Mouse (Mus musculus) R1 (cell line): Measurements from ENCODE around the gene Derl3.

Experiments used
- DNase-seq: peaks from one replicate; pipeline ENCODE4 v3.0.0-alpha.2; 2018; ENCODE audit warnings: low read depth, low spot score

Gene Derl3

GRCm38 (mm10) chr10:75913013-75913589 lies 19.9 kb downstream of the Derl3 start:
- DNase-seq, result no peak

DNA sequence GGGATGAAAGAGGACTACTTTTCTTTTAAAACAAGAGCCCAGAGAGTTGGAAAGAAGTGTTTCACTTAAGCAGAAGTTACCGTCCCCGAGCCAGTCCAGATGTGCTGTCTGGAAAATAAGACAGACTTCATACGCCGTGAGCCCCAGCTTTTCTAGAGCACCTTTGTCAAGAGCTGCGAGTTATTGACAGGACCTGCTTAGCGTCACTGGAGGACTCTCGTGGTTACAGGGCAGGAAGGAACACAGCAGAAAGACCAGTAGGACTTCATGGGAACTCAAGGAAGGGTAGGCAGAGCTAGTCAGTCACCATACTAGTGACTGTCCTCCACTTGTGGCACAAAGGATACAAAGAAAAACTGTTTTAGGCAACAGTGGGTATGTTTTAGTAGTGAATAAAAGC lies 22.3 kb downstream of the Derl3 start:
- no peak for DNase-seq

- DNase-seq, result no peak
These were observed 23.6 kb downstream of the Derl3 start for GRCm38 (mm10) chr10:75916840-75917239.

DNA sequence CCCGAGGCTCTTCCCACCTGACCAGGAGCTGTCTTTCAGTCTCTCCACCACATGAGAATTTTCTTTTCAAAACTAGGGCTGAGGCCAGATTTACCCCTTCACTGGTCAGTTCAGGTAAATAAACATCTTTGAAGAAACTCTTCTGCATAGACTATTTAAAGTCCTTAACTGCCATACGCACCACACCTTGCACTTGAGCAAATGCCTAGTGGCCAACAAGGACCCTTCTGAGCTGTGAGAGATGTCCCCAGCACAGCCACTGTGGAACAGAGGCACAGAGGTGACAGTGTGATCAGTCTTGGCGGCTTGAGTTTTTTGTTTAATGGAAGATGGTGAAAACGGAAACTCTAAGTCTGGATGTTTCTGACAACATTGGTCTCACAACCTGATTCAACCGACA lies 25.8 kb downstream of the Derl3 start:
- no peak for DNase-seq

DNA sequence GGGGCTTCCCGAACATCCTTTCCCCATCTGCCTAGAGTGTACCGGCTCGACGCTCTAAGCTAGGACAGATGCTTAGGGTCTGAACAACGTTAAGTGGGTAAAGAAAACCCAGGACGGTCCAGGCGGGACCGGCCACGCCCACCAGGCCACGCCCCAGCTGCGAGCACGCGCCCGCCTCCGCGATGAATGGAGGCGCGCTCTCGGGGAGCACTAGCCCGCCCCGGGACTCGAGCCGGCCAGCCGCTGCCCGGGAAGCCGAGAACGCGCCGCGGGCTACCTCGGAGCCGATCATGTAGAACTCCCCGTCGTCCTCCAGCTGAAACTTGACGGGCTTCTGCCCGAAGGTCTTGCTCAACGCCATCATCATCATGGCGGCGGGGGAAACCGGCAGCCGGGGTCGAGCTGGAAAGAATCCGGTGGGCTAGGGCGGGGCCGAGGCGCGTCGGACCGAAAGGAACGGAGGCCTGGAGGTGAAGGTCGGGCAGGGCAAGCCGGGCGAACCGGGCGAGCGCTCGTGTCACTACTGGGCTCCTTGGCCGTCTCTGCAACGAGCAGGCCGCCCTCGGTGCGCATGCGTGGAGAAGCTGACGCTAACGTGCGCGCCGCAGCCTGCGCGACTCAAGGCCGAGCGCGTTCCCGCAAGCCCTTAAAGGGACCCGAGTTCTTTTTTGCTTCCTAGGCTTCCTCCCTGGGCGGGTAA lies 28.0 kb downstream of the Derl3 start, which contains the start of gene Smarcb1:
TSS of gene Smarcb1 (minus strand) at position 592 of the 700 bp plus-strand sequence.
- DNase-seq, result peak; percentile 94

GRCm38 (mm10) chr10:75921726-75922560 lies 28.7 kb downstream of the Derl3 start:
- no peak for DNase-seq

GRCm38 (mm10) chr10:75924324-75924723 lies 31.1 kb downstream of the Derl3 start:
- DNase-seq, result no peak

DNA sequence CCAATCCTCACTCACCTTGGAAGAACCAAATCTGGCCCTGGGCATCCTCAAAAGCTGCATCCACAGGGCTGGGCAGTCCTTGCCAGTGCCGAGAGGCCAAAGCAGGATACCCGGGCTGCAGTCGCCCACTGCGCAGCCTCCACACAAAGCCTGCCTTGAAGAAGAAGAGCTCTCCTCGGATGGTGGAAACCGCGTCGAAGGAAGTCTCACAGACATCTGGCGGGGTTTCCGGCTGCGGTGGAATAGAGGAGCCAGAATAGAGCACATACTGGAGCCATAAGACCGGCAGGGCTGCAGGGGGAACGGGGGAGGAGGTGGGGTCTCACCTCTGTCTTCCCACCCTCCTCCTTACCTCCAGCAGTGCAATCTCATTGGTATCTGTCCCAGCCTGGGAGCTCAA lies 33.2 kb downstream of the Derl3 start:
- DNase-seq, result no peak

DNA sequence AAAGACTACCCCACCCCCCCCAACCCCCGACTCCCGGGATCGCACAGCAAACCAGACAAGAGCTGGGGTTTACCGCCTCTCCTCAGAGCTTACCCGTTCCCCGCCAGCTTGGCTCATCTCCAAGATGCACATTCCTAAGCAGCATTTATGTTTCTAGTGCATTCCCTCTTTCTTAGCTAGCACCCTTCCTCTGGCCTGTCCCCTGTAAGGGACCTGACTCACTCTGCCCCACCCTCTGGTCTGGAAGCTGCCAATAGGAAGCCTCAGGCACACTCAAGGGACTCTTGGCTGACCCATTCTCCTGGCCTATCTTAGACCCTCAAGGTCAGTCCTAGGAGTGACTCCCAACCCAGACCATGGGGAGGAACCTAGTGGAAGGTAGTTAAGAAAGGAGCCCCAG lies 37.1 kb downstream of the Derl3 start:
- no peak for DNase-seq

GRCm38 (mm10) chr10:75931311-75931710 lies 38.1 kb downstream of the Derl3 start:
- no peak for DNase-seq

- peak; percentile 86 for DNase-seq
These were observed 39.0 kb downstream of the Derl3 start for GRCm38 (mm10) chr10:75932081-75932678.

DNA sequence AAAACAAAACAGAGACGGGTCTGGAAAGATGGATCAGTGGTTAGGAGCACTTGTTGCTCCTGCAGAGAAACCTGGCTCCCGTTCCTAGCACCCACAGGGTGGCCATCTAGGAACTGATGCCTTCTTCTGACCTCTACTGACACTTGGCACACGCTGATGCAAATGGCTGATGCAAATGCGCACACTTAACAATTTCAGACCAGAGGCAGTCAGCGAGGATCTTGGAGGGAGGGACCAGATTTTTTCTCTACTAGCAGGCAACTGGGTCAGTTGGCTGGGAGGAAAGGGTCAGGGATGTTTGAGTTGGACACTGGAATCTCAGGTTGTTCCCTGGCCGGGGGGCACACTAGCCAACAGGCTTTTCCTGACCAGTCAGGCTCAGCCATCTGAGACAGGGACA lies 39.7 kb downstream of the Derl3 start, which contains the start of gene Chchd10:
TSS of gene Chchd10 (plus strand) at position 240 of the 400 bp plus-strand sequence.
- DNase-seq, result peak; percentile 52

GRCm38 (mm10) chr10:75934991-75935390 lies 41.8 kb downstream of the Derl3 start:
- DNase-seq, result no peak

GRCm38 (mm10) chr10:75935680-75936541 lies 42.7 kb downstream of the Derl3 start, which contains the start of gene Mmp11:
Gene Mmp11, minus strand, starts transcription at chr10:75936496.
- DNase-seq, result peak; percentile 95

GRCm38 (mm10) chr10:75936909-75937667 lies 43.9 kb downstream of the Derl3 start:
- DNase-seq, result peak; percentile 83

- DNase-seq, result peak; percentile 99
These were observed 44.8 kb downstream of the Derl3 start for GRCm38 (mm10) chr10:75937851-75938643.

DNA sequence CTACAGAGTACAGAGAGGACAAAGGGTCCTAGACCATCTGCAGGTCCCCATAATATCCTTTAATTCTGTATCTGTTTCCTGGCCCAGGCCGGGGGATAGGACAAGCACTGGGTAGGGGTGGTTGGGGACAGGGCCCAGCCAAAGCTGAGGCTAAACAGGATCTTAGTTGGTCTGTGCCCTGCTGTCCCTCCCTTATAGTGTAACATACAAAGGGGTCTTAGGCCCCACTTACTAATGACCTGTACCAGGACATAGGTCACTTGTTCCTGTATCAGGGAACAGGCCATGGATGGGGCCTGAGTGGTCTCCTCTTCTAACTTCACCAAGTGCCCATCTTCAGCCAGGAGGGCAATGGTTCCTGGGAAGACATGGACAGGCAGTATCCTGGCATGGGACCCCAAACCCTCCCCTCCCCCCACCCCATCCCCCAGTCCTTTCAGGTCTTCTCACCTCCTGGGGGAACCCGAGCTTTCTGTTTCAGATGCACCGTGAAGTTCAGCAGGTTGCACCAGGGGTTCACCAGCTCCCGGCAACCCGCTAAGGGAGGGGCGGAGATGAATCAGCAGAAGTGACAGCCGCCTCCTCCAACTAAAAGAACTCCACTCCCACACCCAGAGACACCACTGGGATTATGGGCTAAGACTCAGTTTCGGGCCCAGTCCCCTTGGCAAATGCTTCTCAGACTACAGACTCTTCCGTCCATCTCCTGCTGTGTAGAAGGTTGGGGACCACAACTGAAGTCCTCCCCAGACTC lies 46.4 kb downstream of the Derl3 start:
- peak; percentile 87 for DNase-seq

DNA sequence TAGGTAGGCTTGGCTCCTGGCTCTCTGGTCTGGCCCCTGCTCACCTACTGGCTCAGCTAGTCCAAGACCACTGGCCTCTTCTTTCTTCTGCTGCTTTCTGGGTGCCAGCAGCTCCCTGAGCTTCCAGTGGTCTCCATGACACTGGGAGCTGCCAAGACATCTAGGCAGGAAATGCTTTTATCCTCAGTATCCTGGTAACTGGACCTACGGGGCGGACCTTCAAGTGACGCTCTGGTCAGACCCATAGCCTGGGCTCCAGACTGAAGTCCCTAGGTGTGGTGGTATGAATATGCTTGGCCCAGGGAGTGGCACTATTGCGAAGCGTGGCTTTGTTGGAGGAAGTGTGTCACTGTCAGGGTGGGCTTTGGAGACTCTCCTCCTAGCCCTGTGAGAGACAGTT lies 47.3 kb downstream of the Derl3 start, which contains the start of gene Gm867:
TSS of gene Gm867 (minus strand) at position 153 of the 400 bp plus-strand sequence.
- DNase-seq, result peak; percentile 46
